Mouse (Mus musculus): Measurements from ENCODE around the gene Npat. TPM values are rescaled to one million over a fixed set of nuclear protein-coding genes. Genes with fewer than 3 reads are reported as not detected.
A peak's percentile ranks its signal among the peaks of the same experiment; 100 is the strongest.

The Npat gene
- polyA plus RNA-seq, 1 experiment, result 11.2 TPM

GRCm38 (mm10) chr9:53609306-53609967 is 72.6 kb downstream of the Npat start:
- DNase-seq (ENCODE audit: extremely low spot score in 1 of 2, low spot score in 1 of 2), result peak in 1 of 2 experiments; percentile 20

GRCm38 (mm10) chr9:53609968-53610781 is 73.3 kb downstream of the Npat start, which contains the start of gene Acat1:
Acat1 (minus strand) TSS chr9:53610382.
- peak; percentile 78 to 94 for DNase-seq (ENCODE audit: extremely low spot score in 1 of 2, low spot score in 1 of 2)

GRCm38 (mm10) chr9:53614286-53614685 is 77.4 kb downstream of the Npat start:
- no peak for DNase-seq (ENCODE audit: extremely low spot score in 1 of 2, low spot score in 1 of 2)

GRCm38 (mm10) chr9:53615246-53615645 is 78.4 kb downstream of the Npat start:
- no peak for DNase-seq (ENCODE audit: extremely low spot score in 1 of 2, low spot score in 1 of 2)

Other genes starting within 250 kb of the Npat start
- gene Exph5, start 235.4 kb upstream of the Npat start, polyA plus RNA-seq (2012; rRNA removed), result 3.4 and 4.0 TPM in 2 replicates
- gene Kdelc2, start 153.0 kb upstream of the Npat start, polyA plus RNA-seq (2012; rRNA removed), result 4.4 and 4.9 TPM in 2 replicates
- 0.66 and 1.1 TPM in 2 replicates for gene 4930550C14Rik, start 134.7 kb upstream of the Npat start, polyA plus RNA-seq (2012; rRNA removed)
- gene Atm, start 307 bp upstream of the Npat start, polyA plus RNA-seq (2012; rRNA removed), result 5.9 and 9.5 TPM in 2 replicates
- 77.5 and 83.4 TPM in 2 replicates for gene Acat1, start 73.3 kb downstream of the Npat start, polyA plus RNA-seq (2012; rRNA removed)
- 23.5 and 24.7 TPM in 2 replicates for gene Cul5, start 133.0 kb downstream of the Npat start, polyA plus RNA-seq (2012; rRNA removed)
- gene Rab39, start 169.2 kb downstream of the Npat start, polyA plus RNA-seq (2012; rRNA removed), result 0.78 and 0.94 TPM in 2 replicates
- 6.0 and 7.1 TPM in 2 replicates for gene Slc35f2, start 234.5 kb downstream of the Npat start, polyA plus RNA-seq (2012; rRNA removed)